Mouse (Mus musculus) liver, embryonic 16.5 days (tissue): ENCODE results near the gene Lilra6. TPM values are rescaled to one million over a fixed set of nuclear protein-coding genes. Genes with fewer than 3 reads are reported as not detected.
"Not testable (repeated sequence)": the region's sequence is repeated elsewhere in the genome, so short reads cannot be mapped to it uniquely, and the experiment has no call there.

ENCODE experiments used
- ATAC-seq: fragments of 200-750 bp; cut with Nextera tagmentation; 2 replicates; pipeline ENCODE4 v1.8.0; 2017; ENCODE audit warnings: low read depth, mild to moderate bottlenecking, moderate number of reproducible peaks, moderate library complexity
- H3K27ac ChIP-seq: fragments of 300-500 bp; sonication (generic); 2 replicates; pipeline ENCODE4 v1.5.1; 2014; ENCODE audit warnings: mild to moderate bottlenecking, low read length
- H3K27me3 ChIP-seq: fragments of 300-500 bp; sonication (generic); 2 replicates; pipeline ENCODE4 v1.6.1; 2014; ENCODE audit warnings: low read depth, low read length, mixed read lengths; ENCODE audit not compliant: control insufficient read depth, insufficient read depth
- H3K36me3 ChIP-seq: fragments of 300-500 bp; sonication (generic); 2 replicates; pipeline ENCODE4 v1.6.1; 2014; ENCODE audit warnings: mild to moderate bottlenecking; ENCODE audit not compliant: control insufficient read depth, insufficient read depth
- H3K4me1 ChIP-seq: fragments of 300-500 bp; sonication (generic); 2 replicates; pipeline ENCODE4 v1.6.1; 2014; ENCODE audit warnings: low read depth, low read length, mixed read lengths; ENCODE audit not compliant: control insufficient read depth
- H3K4me2 ChIP-seq: fragments of 300-500 bp; sonication (generic); 2 replicates; pipeline ENCODE4 v1.6.1; 2014; ENCODE audit warnings: low read depth, low read length, mixed read lengths
- H3K4me3 ChIP-seq: fragments of 300-500 bp; sonication (generic); 2 replicates; pipeline ENCODE4 v1.5.1; 2014; ENCODE audit warnings: low read depth, mild to moderate bottlenecking, low read length
- H3K9ac ChIP-seq: fragments of 300-500 bp; sonication (generic); 2 replicates; pipeline ENCODE4 v1.6.1; 2014; ENCODE audit warnings: low read depth, low read length
- H3K9me3 ChIP-seq: fragments of 300-500 bp; sonication (generic); replicated peaks from 2 replicates; pipeline ENCODE4 v1.6.1; 2016; ENCODE audit warnings: low read length; ENCODE audit not compliant: control insufficient read depth
- WGBS: fragments of 180-500 bp; shearing (Covaris S2); extraction: QIAGEN DNeasy Blood & Tissue Kit; methylation state at CpG from one replicate; pipeline ENCODE4 v1.1.7; 2014; ENCODE audit not compliant: insufficient replicate concordance; 5-methylcytosine and 5-hydroxymethylcytosine counted together
- polyA plus RNA-seq: library from polyadenylated mRNA; unstranded; fragments of >200 nt; fragmentation: Nextera tagmentation; extraction: Ambion mirVana; gene quantifications from 2 replicates; pipeline ENCODE4 v1.2.1, GENCODE M21; 2015

Lilra6 gene
- polyA plus RNA-seq, 1 experiment from 2014 or later, result 1.6 TPM

DNA sequence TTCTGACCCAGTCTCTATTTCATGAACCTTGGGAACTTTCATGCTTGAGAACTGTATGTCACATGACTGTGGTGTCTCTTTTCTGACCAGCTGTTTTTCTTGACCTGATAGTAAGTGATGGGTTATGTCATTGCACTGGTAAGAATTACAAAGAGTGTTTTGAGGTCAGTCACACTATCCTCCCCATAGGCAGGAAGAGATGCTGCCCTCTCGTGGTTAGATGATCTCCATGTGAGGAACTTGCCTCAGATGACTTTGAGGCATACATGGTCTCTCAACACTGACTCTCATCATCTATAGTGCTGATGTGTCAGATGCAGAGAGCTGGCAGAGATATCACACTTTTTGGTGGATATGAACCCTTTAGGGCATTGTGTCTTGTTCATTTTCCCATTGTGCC, 11.6 kb downstream of the Lilra6 start:
- Histone ChIP-seq H3K27ac (no peak overlapping the region), H3K4me2 (no peak overlapping the region), H3K4me3 (no peak overlapping the region), H3K9me3 (no peaks in the 10 kb centered on the region), H3K9ac (no peak overlapping the region), H3K4me1 (no peaks in the 10 kb centered on the region), H3K27me3 (no peaks in the 10 kb centered on the region), H3K36me3 (no peaks in the 10 kb centered on the region)
- WGBS, result 13% methylated on average over 1 of the region's 1 CpGs
- ATAC-seq, result no peak

DNA sequence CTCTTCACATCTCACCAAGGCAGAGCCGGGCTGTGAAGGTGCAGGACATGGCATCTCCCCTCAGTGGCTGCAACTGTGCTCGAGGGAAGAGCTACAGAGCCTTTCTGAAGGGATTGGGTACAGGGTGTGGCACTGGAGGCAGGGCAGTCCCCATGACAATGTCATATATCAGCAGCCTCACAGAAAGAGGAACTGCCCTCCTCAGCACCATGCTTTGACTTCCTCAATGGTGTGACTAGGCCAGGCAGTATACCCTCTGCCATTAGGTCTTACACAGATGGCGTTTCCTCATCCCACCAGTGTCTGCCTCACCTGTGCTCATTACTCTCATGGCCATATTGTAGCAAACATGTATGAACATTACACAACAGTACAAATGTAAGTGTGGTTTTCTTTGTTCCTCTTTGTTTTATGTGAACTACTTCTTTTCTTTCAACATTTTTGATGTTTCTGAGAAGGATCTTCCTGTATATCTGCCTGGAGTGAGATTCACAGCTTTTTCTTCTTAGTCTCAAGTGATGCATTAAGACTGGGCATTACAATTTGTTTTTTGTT, 17.2 kb downstream of the Lilra6 start, which contains the start of gene Gm14548:
Gene Gm14548, minus strand, starts transcription at position 85 of the 555 bp plus-strand sequence.
- WGBS, result 28% methylated on average over 3 of the region's 3 CpGs

DNA sequence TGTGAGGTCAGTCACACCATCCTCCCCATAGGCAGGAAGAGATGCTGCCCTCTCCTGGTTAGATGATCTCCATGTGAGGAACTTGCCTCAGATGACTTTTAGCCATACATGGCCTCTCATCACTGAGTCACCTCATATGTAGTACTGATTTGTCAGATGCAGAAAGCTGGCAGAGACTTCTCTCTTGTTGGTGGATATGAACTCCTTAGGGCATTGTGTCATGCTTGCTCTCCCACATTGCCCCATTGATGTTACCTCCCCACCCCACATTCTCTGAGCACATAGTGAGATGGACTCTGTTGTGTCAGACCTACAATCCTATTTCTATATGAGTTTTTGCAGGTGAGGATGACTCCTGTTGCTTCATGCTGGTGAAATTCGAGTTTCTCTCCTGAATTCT, 40.3 kb downstream of the Lilra6 start:
- H3K9me3 ChIP-seq, H3K4me3 ChIP-seq, H3K9ac ChIP-seq, ATAC-seq, H3K36me3 ChIP-seq, H3K27ac ChIP-seq, H3K4me1 ChIP-seq, H3K27me3 ChIP-seq, H3K4me2 ChIP-seq: not testable (repeated sequence)
- no CpG with 5 or more reads among the region's 1 CpGs for WGBS

More for the DNA sequence above, 17.2 kb downstream of the Lilra6 start, which contains the start of gene Gm14548:
- H3K4me3 ChIP-seq, ATAC-seq, H3K9ac ChIP-seq, H3K4me1 ChIP-seq, H3K36me3 ChIP-seq, H3K4me2 ChIP-seq, H3K27ac ChIP-seq, H3K9me3 ChIP-seq, H3K27me3 ChIP-seq: not testable (repeated sequence)

Other genes starting within 250 kb of the Lilra6 start
- 5.7 and 6.0 TPM in 2 replicates for gene Leng1, start 249.7 kb downstream of the Lilra6 start, polyA plus RNA-seq
- gene Tmc4, start 237.9 kb downstream of the Lilra6 start, polyA plus RNA-seq, result 4.5 and 4.6 TPM in 2 replicates
- 41.1 and 41.9 TPM in 2 replicates for gene Tsen34, start 222.6 kb downstream of the Lilra6 start, polyA plus RNA-seq
- gene Mboat7, start 222.0 kb downstream of the Lilra6 start, polyA plus RNA-seq, result 19.0 and 22.0 TPM in 2 replicates
- 666 and 772 TPM in 2 replicates for gene Rps9, start 211.5 kb downstream of the Lilra6 start, polyA plus RNA-seq
- 6.0 and 7.4 TPM in 2 replicates for gene Pirb, start 195.1 kb downstream of the Lilra6 start, polyA plus RNA-seq
- 0.14 and 0.18 TPM in 2 replicates for gene Gm15448, start 89.8 kb downstream of the Lilra6 start, polyA plus RNA-seq
- 2.1 and 2.3 TPM in 2 replicates for gene Pira2, start 70.5 kb downstream of the Lilra6 start, polyA plus RNA-seq
- gene Gm14548, start 17.4 kb downstream of the Lilra6 start, polyA plus RNA-seq, result 1.2 and 1.6 TPM in 2 replicates
- 2.0 and 2.4 TPM in 2 replicates for gene Lair1, start 147.7 kb upstream of the Lilra6 start, polyA plus RNA-seq
- 0.20 and 0.50 TPM in 2 replicates for gene Ttyh1, start 203.9 kb upstream of the Lilra6 start, polyA plus RNA-seq
- gene Leng8, start 221.5 kb upstream of the Lilra6 start, polyA plus RNA-seq, result 20.2 and 23.4 TPM in 2 replicates
- gene Leng9, start 234.9 kb upstream of the Lilra6 start, polyA plus RNA-seq, result 1.0 and 1.2 TPM in 2 replicates
- 5.5 and 6.7 TPM in 2 replicates for gene Cdc42ep5, start 249.4 kb upstream of the Lilra6 start, polyA plus RNA-seq